Mouse (Mus musculus): ENCODE data around the gene Parn. TPM values are rescaled to one million over a fixed set of nuclear protein-coding genes. Genes with fewer than 3 reads are reported as not detected.
"Not testable (repeated sequence)": the region's sequence is repeated elsewhere in the genome, so short reads cannot be mapped to it uniquely, and the experiment has no call there.

Parn gene
- total RNA-seq, 2 experiments from 2014 or later = 17.5 to 19.9 TPM

DNA sequence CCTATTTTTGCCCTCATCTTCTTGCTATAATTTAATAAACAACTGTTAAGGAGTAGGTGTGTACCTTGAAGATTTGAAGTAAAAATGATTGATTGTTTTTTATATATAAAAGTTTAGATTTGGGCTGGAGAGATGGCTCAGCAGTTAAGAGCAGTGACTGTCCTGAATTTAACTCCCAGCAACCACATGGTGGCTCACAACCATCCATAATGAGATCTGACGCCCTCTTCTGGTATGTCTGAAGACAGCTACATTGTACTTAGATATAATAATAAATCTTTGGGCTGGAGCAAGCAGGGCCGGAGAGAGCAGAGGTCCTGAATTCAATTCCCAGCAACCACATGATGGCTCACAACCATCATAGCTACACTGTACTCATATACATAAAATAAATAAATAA lies 29.8 kb downstream of the Parn start:
- not testable (repeated sequence) for DNase-seq (ENCODE audit: low spot score in 2 of 2)

DNA sequence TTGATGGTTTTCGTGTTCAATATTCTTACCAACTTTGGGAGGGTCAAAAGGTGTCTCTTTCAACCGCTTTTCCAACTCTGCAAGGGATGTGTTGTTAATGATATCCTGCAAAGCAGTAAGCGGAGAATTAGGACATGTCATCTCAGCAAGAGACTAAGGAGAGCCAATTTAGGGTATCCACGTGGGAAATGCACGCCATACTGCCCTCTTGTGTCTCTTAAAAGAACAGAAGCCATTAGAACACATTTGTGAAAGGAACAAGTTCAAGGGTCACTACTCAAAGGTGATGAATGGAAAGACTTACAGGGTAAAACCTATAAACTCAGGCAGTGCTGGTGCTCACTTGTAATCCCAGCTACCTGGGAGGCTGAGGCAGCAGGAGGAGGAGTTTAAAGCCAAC lies 39.6 kb downstream of the Parn start:
- no peak for DNase-seq (ENCODE audit: low spot score in 2 of 2)

GRCm38 (mm10) chr16:13621745-13622507 lies 46.0 kb downstream of the Parn start:
- no peak for DNase-seq (ENCODE audit: low spot score in 2 of 2)

DNA sequence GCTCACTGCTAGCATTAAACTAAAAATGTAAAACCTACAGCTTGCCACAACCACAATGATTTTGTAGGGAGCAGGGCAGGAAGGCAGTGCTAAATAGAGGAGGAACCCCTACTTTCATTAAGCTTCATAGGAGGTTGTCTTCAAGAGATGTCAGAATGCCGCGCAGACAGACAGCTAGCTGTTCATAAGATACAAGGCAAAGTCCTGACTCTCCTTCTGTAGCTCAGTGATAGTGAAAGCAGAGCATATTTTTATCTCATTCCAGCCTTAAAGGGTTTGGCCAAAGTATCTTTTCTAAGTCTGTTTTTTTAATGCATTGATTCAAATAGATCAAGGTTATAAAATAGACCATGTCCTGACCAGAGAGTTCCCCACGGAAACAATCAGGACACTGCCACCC lies 47.8 kb downstream of the Parn start:
- DNase-seq (ENCODE audit: low spot score in 2 of 2) = no peak

DNA sequence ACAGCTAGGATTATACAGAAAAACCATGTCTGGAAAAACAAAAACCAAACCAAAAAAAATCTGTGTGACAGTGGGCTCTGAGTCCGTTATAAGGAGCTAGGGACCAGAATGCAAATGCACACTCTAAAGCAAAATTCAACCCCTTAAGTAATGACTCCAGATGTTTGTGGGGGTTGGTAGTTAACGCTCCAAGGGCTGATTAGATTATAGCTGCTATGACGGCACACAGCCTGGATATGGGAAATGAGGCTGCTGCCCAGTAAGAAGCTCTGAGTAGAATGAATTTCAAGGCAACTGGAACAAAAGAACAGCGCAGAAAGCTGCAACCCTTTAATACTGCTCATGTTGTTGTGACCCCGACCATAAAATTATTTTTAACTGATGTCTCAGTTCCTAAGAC lies 52.7 kb downstream of the Parn start:
- DNase-seq (ENCODE audit: low spot score in 2 of 2) = no peak

- DNase-seq (ENCODE audit: low spot score in 2 of 2) = no peak
These were observed 55.4 kb downstream of the Parn start for GRCm38 (mm10) chr16:13612571-13612970.

GRCm38 (mm10) chr16:13612058-13612457 lies 55.9 kb downstream of the Parn start:
- no peak for DNase-seq (ENCODE audit: low spot score in 2 of 2)

DNA sequence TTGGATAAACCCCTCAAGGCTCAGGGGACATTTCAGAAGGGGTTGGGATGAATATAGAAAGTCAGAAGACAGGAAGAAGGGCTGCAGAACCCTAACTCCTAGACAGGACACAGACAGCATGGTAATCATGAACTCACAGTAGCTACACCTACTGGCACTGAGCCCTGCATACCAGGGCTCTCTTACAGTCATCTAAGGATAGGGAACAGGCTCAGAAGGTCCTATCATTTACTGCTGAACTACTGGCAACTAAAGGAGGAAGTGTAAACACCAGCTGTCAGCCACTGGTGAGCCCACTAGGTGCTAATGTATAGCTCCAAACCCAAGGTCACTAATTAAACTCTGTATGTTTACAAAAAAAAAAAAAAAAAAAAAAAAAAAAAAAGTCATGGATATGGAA lies 56.6 kb downstream of the Parn start:
- no peak for DNase-seq (ENCODE audit: low spot score in 2 of 2)

DNA sequence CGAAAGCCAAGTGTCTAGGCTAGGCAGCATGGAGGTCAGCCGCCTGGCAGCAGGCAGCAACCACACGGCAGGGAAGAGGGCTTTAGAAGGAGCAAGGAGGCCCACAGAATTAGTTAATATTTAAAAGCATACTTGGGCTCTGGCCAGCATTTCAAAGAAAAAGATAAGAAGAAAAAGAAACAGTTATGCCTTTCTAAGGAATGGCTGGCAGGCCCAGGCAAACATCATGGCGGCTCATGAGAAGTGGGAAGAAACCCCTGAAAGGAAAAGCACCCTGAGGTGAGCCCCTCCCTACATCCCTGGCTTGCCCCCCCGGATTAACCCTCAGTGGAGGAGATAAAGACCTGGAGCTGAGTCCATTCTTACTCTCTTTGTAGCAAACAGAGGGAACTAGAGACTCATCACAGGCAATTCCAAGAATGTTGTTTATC lies 57.0 kb downstream of the Parn start:
- no peak for DNase-seq (ENCODE audit: low spot score in 2 of 2)

DNA sequence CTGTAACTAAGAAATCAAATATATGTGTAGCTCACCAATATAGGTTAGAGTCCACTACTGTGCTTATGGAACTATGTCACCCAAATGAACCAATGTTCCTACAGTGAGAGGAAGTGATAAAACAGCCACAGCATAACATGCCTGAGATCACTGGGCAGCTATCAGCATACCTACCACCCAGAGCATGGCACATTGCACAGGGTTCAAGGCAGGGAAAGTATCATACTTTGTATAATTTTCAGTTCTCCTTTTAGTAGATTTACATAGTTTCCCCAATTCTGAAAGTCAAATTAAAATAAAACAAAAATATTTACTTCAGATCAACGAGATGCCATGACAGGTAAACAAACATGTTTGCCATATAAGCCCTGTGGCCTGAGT lies 59.3 kb downstream of the Parn start:
- DNase-seq (ENCODE audit: low spot score in 2 of 2) = no peak

- DNase-seq (ENCODE audit: low spot score in 2 of 2) = no peak
These were observed 59.8 kb downstream of the Parn start for GRCm38 (mm10) chr16:13607987-13608704.

GRCm38 (mm10) chr16:13602779-13603178 lies 65.2 kb downstream of the Parn start:
- no peak for DNase-seq (ENCODE audit: low spot score in 2 of 2)

GRCm38 (mm10) chr16:13589049-13589408 lies 78.9 kb downstream of the Parn start:
- DNase-seq (ENCODE audit: low spot score in 2 of 2) = no peak

DNA sequence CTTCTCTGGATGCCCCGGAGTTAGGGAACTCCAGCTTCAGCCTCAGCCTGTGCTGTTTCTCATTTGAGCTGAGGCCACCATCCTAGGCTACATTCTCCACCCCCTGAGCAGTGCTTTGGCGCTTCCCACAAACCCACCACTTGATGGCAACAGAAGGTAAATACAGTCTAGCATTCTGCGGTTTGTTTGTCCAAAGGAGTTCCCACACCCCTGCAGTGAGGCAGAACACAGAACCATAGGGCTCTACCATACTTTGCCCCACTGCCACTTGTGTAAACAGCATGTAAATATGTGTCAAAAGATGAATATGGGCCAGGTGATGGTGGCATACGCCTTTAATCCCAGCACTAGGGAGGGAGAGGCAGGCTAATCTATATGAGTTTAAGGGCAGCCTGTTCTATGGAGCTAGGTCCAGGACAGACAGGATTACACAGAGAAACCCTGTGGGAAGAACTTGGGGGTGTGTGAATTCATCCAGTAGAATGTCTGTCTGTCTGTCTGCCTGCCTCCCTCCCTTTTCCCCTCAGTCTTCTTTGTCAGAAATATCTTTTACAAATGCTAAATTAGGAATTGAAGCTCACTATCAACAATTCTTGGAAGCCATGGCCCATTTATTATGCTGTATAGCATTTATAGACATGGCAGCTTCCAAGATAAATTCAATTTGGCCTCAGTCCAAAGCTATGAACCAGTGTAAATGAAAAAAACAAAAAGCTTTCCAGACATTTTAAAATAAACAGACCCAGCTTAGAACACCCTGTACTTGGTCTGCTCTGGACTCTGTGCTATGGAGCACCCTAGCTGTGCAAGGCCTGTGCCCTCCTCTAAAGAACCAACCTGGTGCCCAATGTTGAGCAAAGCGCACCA lies 79.6 kb downstream of the Parn start:
- DNase-seq (ENCODE audit: low spot score in 2 of 2) = no peak

DNA sequence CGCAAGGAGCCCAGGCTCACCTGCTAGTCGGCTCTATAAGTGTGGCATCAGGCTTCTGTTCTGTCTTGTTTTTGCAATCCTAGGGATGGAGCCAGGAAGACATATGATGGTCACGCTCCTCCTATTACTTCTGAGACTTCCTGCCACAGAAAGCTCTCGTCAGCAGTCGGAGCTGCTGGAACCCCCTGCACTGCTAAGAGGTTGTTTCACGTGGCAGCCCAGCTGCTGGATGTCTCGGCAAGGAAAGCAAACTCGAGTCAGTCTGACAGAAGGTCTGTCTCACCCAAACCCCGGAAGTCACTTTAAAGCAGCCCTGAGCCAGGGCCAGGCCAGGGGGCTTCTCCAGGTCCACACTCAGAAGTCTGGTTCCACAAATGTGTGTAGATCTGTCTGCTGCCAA lies 82.7 kb downstream of the Parn start:
- DNase-seq (ENCODE audit: low spot score in 2 of 2) = no peak

GRCm38 (mm10) chr16:13580784-13581183 lies 87.2 kb downstream of the Parn start:
- DNase-seq (ENCODE audit: low spot score in 2 of 2) = no peak

DNA sequence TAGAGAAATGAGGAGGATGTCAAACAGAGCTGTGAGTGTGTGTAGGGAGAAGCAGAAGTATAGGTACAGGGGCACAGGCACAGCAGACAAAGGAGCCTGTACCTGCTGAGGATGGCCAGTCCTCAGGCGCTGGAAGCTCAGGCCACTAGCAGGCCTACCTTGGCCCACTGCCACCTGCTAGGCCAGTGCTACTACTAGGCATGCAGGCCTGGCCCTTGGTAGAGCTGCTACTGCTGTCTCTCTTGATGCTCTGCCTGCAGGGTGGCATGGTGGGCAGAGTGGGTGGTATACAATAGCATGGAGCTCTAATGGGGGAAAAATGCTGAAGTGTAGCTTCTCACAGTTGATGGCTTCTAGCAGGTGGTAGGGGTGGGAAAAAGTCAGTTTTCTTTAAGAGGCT lies 88.0 kb downstream of the Parn start:
- no peak for DNase-seq (ENCODE audit: low spot score in 2 of 2)

DNA sequence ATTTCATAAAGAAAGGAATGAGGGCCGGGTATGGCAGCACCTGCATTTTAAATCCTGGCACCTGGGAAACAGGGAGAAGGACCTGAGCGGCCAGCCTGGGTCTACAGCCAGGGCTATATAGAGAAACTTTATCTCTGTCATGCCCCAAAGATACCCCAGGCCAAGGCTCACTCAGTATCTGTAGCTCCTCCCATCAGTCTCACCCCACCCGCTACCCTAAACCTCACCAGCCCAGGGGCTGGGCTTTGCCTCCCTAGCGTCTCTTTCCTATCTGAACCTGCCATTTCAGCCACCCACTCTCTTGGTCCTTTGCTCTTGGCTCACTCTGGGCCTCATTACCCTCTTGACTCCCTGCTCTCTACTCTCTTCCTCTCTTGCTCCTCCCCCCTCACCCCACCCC lies 92.7 kb downstream of the Parn start:
- DNase-seq (ENCODE audit: low spot score in 2 of 2) = no peak

- DNase-seq (ENCODE audit: low spot score in 2 of 2) = no peak
These were observed 99.7 kb downstream of the Parn start for GRCm38 (mm10) chr16:13568280-13568679.

GRCm38 (mm10) chr16:13567614-13568013 lies 100.4 kb downstream of the Parn start:
- DNase-seq (ENCODE audit: low spot score in 2 of 2) = no peak

- no peak for DNase-seq (ENCODE audit: low spot score in 2 of 2)
These were observed 101.6 kb downstream of the Parn start for GRCm38 (mm10) chr16:13566351-13566750.

- no peak for DNase-seq (ENCODE audit: low spot score in 2 of 2)
These were observed 102.7 kb downstream of the Parn start for GRCm38 (mm10) chr16:13565291-13565690.
